Mouse (Mus musculus) liver, postnatal 0 days (tissue): Measurements from ENCODE around the gene Mcur1. TPM values are rescaled to one million over a fixed set of nuclear protein-coding genes. Genes with fewer than 3 reads are reported as not detected.
A peak's percentile ranks its signal among the peaks of the same experiment; 100 is the strongest.

Experiments used
- ATAC-seq: fragments of 200-750 bp; cut with Nextera tagmentation; 2 replicates; pipeline ENCODE4 v1.8.0; 2017; ENCODE audit warnings: mild to moderate bottlenecking, moderate library complexity
- DNase-seq: peaks from one replicate; pipeline ENCODE4 v3.0.0-alpha.2; 2016
- H3K27ac ChIP-seq: fragments of 300-500 bp; sonication (generic); 2 replicates; pipeline ENCODE4 v1.5.1; 2014; ENCODE audit warnings: antibody characterized with exemption, moderate library complexity, mild to moderate bottlenecking, low read depth
- H3K27me3 ChIP-seq: fragments of 300-500 bp; sonication (generic); 2 replicates; pipeline ENCODE4 v1.6.1; 2014; ENCODE audit warnings: low read length, control low read depth, mixed read lengths; ENCODE audit not compliant: insufficient read depth
- H3K36me3 ChIP-seq: fragments of 300-500 bp; sonication (generic); replicated peaks from 2 replicates; pipeline ENCODE4 v1.6.1; 2014; ENCODE audit warnings: mild to moderate bottlenecking, control low read depth, low read length, moderate library complexity, mixed read lengths; ENCODE audit not compliant: insufficient read depth
- H3K4me1 ChIP-seq: fragments of 300-500 bp; sonication (generic); 2 replicates; pipeline ENCODE4 v1.6.1; 2014; ENCODE audit warnings: antibody characterized with exemption, mild to moderate bottlenecking, control low read depth; ENCODE audit not compliant: insufficient read depth
- H3K4me2 ChIP-seq: fragments of 300-500 bp; sonication (generic); 2 replicates; pipeline ENCODE4 v1.6.1; 2014; ENCODE audit warnings: low read depth, mild to moderate bottlenecking, low read length, moderate library complexity, mixed read lengths
- H3K4me3 ChIP-seq: fragments of 300-500 bp; sonication (generic); 2 replicates; pipeline ENCODE4 v1.5.1; 2014; ENCODE audit warnings: low read depth, low read length
- H3K9ac ChIP-seq: fragments of 300-500 bp; sonication (generic); replicated peaks from 2 replicates; pipeline ENCODE4 v1.6.1; 2014; ENCODE audit warnings: mild to moderate bottlenecking, moderate library complexity
- H3K9me3 ChIP-seq: fragments of 300-500 bp; sonication (generic); 2 replicates; pipeline ENCODE4 v1.6.1; 2016; ENCODE audit warnings: mild to moderate bottlenecking, control low read depth, low read length, mixed read lengths
- CTCF ChIP-seq: sonication (generic); IDR thresholded peaks from 2 replicates; pipeline ENCODE4 v1.5.1; 2016; ENCODE audit warnings: antibody characterized with exemption, low read depth
- EP300 ChIP-seq: IDR thresholded peaks from 2 replicates; pipeline ENCODE4 v1.6.1; 2016; ENCODE audit warnings: antibody characterized with exemption, low read depth, mild to moderate bottlenecking
- WGBS: fragments of 180-500 bp; shearing (Covaris S2); extraction: QIAGEN DNeasy Blood & Tissue Kit; methylation state at CpG from one replicate; pipeline ENCODE4 v1.1.7; 2014; ENCODE audit not compliant: insufficient replicate concordance; 5-methylcytosine and 5-hydroxymethylcytosine counted together
- polyA plus RNA-seq: library from polyadenylated mRNA; unstranded; fragments of >200 nt; fragmentation: Nextera tagmentation; extraction: Ambion mirVana; gene quantifications from 2 replicates; pipeline ENCODE4 v1.2.1, GENCODE M21; 2015

Gene Mcur1
- polyA plus RNA-seq, 1 experiment from 2014 or later, result 8.8 TPM

GRCm38 (mm10) chr13:43516931-43517330 lies 43.1 kb downstream of the Mcur1 start:
- Histone ChIP-seq H3K4me3 (no peak overlapping the region), H3K9ac (no peak overlapping the region), H3K4me1 (no peaks in the 10 kb centered on the region), H3K9me3 (no peaks in the 10 kb centered on the region), H3K27me3 (no peaks in the 10 kb centered on the region), H3K27ac (no peak overlapping the region), H3K36me3 (no peaks in the 10 kb centered on the region), H3K4me2 (no peak overlapping the region)
- ATAC-seq (no peak), DNase-seq (no peak)
- WGBS, result 68% methylated on average over 6 of the region's 6 CpGs
- no peak for TF ChIP-seq EP300
- no peak for TF ChIP-seq CTCF

GRCm38 (mm10) chr13:43516119-43516518 lies 43.9 kb downstream of the Mcur1 start:
- H3K9me3 ChIP-seq, result no peaks in the 10 kb centered on the region
- no peak overlapping the region for H3K9ac ChIP-seq
- 75% methylated on average over 5 of the region's 5 CpGs for WGBS
- H3K4me3 ChIP-seq, result no peak overlapping the region
- TF ChIP-seq CTCF (no peak), EP300 (no peak)
- H3K4me2 ChIP-seq, result no peak overlapping the region
- no peaks in the 10 kb centered on the region for H3K4me1 ChIP-seq
- no peaks in the 10 kb centered on the region for H3K36me3 ChIP-seq
- no peak for ATAC-seq
- no peak overlapping the region for H3K27ac ChIP-seq
- no peaks in the 10 kb centered on the region for H3K27me3 ChIP-seq
- no peak for DNase-seq

GRCm38 (mm10) chr13:43514950-43515358 lies 45.0 kb downstream of the Mcur1 start:
- H3K27ac ChIP-seq, result no peak overlapping the region
- H3K27me3 ChIP-seq, result no peaks in the 10 kb centered on the region
- TF ChIP-seq EP300 (no peak), CTCF (no peak)
- no peak overlapping the region for H3K4me3 ChIP-seq
- H3K4me2 ChIP-seq, result no peak overlapping the region
- no peaks in the 10 kb centered on the region for H3K4me1 ChIP-seq
- 61% methylated on average over 8 of the region's 8 CpGs for WGBS
- no peaks in the 10 kb centered on the region for H3K9me3 ChIP-seq
- no peak for DNase-seq
- no peak overlapping the region for H3K9ac ChIP-seq
- ATAC-seq, result no peak
- no peaks in the 10 kb centered on the region for H3K36me3 ChIP-seq

DNA sequence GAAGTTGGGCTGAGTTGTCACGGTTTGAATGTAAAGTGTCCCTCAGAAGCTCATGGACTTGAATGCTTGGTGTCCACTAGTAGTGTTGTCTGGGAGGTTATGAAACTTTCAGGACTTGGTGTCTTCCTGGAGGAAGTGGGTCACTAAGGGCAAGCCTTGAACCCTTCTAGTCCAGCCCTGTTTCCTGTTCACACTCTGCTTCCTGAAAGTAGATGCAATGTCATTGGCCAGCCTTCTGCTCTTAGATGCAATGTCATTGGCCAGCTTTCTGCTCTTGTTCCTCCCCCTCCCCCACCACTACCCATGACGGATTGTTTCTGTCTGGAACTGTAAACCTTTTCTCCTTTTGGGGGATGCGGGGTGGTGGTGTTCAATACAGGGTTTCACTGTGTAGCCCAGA lies 47.3 kb downstream of the Mcur1 start:
- WGBS, result 79% methylated on average over 3 of the region's 3 CpGs
- no peak for DNase-seq
- Histone ChIP-seq H3K27ac (no peak overlapping the region), H3K4me2 (no peak overlapping the region), H3K4me1 (no peaks in the 10 kb centered on the region), H3K36me3 (no peaks in the 10 kb centered on the region), H3K9ac (no peak overlapping the region), H3K9me3 (no peaks in the 10 kb centered on the region), H3K4me3 (no peak overlapping the region), H3K27me3 (no peaks in the 10 kb centered on the region)
- no peak for TF ChIP-seq EP300
- no peak for TF ChIP-seq CTCF
- no peak for ATAC-seq

DNA sequence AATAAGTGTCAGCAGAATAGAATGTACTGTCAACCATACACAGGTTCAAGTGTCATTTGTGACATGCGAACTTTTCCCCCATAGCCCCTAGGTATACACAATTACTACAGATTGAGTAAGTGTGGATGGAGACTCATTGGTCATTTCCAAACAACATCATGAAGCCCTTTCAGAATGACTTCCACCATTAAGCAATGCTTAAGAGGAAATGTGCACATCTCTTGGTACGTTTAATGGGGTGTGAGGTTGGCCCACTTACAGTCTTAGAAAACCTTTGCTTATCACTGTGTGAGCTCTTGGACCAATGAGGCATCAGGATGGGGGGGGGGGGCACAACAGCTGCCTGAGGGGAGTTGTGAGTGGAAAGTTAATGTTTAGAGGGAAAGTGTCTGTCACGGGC lies 54.2 kb downstream of the Mcur1 start:
- ATAC-seq (no peak), DNase-seq (no peak)
- H3K27ac ChIP-seq, result peak overlapping the region; percentile 44; the same call in 1 of the 2 replicates
- H3K4me1 ChIP-seq, result peaks cover 9% of the 10 kb centered on the region
- H3K4me3 ChIP-seq, result no peak overlapping the region
- no peaks in the 10 kb centered on the region for H3K36me3 ChIP-seq
- TF ChIP-seq EP300 (no peak), CTCF (no peak)
- no peaks in the 10 kb centered on the region for H3K27me3 ChIP-seq
- H3K4me2 ChIP-seq, result no peak overlapping the region
- no peak overlapping the region for H3K9ac ChIP-seq
- H3K9me3 ChIP-seq, result no peaks in the 10 kb centered on the region
- 64% methylated on average over 3 of the region's 3 CpGs for WGBS

DNA sequence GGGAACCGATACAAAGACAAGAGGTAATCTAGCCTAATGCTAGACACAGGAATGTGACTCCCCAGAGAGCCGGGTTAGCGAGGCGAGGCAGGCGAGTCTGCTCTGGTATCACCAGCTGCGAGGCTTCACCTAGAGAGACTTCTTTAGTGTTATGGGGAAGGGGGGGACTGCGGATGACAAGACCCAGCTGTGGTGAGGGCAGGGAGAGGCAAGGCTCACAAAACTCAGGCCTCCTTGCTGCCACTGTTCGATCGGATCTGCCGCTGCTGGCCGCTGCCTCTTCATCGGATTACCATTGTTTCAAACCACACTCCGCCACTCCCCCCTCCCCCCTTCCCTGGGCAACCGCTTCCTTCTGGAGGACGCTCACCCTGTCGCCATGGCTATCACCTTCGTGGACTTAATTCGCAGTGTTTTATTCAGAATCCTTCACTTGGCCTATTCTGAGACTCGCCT lies 56.6 kb downstream of the Mcur1 start:
- ATAC-seq, result no peak
- Histone ChIP-seq H3K27me3 (no peaks in the 10 kb centered on the region), H3K36me3 (no peaks in the 10 kb centered on the region), H3K4me1 (peaks cover 9% of the 10 kb centered on the region), H3K4me3 (peak overlapping the region; percentile 24; the same call in 1 of the 2 replicates), H3K4me2 (peak overlapping the region; percentile 70), H3K27ac (no peak overlapping the region; the same call in 1 of the 2 replicates), H3K9me3 (no peaks in the 10 kb centered on the region), H3K9ac (peak overlapping the region; percentile 44; the same call in 1 of the 2 replicates)
- WGBS, result 6% methylated on average over 16 of the region's 19 CpGs
- TF ChIP-seq CTCF (no peak), EP300 (no peak)
- peak; percentile 46 for DNase-seq

DNA sequence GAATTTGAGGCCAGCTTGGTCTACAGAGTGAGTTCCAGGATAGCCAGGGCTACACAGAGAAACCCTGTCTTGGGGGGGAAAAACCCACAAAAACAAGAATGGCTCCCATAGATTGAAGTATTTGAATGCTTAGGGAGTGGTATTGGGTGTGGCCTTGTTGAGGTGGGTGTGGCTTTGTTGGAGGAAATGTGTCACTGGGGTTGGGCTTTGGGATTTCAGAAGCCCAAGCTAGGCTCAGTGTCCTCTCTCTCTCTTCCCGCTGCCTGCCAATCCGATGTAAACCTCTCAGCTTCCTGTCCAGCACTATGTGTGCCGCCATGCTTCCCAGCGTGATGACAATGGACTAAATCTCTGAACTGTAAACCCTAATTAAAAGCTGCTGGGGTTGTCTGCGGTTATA lies 58.4 kb downstream of the Mcur1 start:
- no peaks in the 10 kb centered on the region for H3K27me3 ChIP-seq
- H3K9ac ChIP-seq, result no peak overlapping the region
- no peaks in the 10 kb centered on the region for H3K36me3 ChIP-seq
- 90% methylated on average over 5 of the region's 5 CpGs for WGBS
- H3K27ac ChIP-seq, result no peak overlapping the region
- no peak overlapping the region for H3K4me3 ChIP-seq
- ATAC-seq, result no peak
- no peaks in the 10 kb centered on the region for H3K9me3 ChIP-seq
- no peak for TF ChIP-seq CTCF
- no peak for TF ChIP-seq EP300
- H3K4me1 ChIP-seq, result peaks cover 9% of the 10 kb centered on the region
- DNase-seq, result no peak
- H3K4me2 ChIP-seq, result no peak overlapping the region
